Mouse (Mus musculus) mouse embryonic stem cell (cell line): ENCODE data around the gene Shisa7.

Experiments
- in situ Hi-C, 2 experiments: fragments of 300-500 bp; cut with MboI; formaldehyde crosslinking; loops; 1 replicate in 1 of 2; 3 replicates in 1 of 2; pipeline ENCODE4 v1.14.3; 2019 to 2020; ENCODE audit warnings: low sequenced_read_pairs in 2 of 2, low pct_unique_long_range_greater_than_20kb in 1 of 2, mixed read lengths in 1 of 2; ENCODE audit not compliant: unreplicated experiment in 1 of 2

Shisa7 gene

DNA sequence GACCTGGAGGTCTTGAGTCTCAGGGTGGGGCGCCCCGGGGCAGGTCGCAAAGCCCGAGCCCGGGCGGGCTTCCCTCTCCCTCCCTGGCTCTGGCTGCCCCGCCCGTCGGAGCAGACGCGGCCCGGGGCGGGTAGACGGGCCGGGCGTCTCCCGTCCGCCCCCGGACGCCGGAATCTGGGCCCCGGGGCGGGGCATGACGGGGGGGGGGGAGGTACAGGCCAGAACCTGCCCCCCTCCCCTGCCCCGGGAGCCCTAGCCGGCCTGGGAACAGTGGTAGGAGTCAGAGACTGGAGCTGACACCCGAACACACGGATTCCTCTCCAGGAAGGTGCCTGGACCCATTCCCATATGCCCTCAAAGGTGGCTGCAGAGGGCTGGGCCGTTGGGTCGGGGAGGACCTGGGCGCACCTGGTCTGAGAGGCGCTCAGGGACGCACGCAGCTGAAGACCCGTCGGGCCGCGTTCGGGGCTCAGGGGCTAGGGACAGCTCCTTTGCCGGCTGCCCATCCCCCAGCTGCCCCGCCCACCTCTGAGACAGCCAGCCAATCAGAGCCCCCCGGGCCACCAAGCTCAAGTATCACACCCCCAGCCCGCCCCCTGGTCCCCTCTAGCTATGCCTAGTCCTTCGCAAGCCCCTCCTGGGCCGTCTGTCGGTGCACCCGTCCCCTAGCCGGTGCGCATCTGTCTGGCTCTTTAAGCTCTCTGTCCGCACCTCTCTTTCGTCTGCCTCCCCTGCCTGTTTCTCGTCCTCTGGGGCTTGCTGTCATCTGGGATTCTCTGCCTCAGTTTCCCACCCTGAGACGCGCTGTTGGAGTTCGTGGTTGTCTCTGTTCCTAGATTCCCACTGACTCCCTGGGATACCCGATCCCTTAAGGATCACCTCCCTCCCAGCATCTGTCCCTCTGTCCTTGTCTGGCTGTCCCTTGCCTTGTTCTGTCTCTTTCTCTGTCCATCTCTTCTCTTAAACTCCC, 67.3 kb downstream of the Shisa7 start:
- in situ Hi-C loops: no loop called here

DNA sequence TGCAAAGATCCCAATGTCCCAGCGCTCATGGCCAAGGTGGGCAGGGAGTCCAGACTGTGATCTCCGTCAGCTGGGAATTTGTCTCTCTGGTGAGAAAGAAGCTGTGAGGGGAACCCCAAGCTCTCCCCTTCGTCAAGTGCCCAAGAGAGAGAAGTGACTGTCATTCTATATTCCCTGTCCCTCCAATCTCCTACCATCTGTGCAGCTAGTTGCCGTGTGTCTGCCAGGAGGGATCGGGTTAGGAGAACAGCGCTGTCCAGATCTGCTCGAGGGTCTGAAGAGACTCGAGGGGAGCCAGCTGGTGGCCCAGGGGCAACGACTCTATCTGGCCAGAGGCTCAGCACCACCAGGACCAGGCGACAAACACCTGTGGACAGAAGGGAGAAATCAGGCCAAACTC, 68.4 kb downstream of the Shisa7 start:
- in situ Hi-C loops: no loop called here
